Mouse (Mus musculus) hindbrain, embryonic 10.5 days (tissue): ENCODE results near the gene Fkbp10. TPM values are rescaled to one million over a fixed set of nuclear protein-coding genes. Genes with fewer than 3 reads are reported as not detected.

Source experiments
- DNase-seq: peaks from one replicate; pipeline ENCODE4 v3.0.0-alpha.2; 2017; ENCODE audit warnings: low spot score
- H3K27ac ChIP-seq: fragments of 300-500 bp; sonication (generic); 2 replicates; pipeline ENCODE4 v1.5.1; 2016; ENCODE audit warnings: mild to moderate bottlenecking, moderate library complexity
- H3K27me3 ChIP-seq: fragments of 300-500 bp; sonication (generic); 2 replicates; pipeline ENCODE4 v1.6.1; 2016; ENCODE audit warnings: mild to moderate bottlenecking; ENCODE audit not compliant: poor library complexity, insufficient read depth, severe bottlenecking
- H3K36me3 ChIP-seq: fragments of 300-500 bp; sonication (generic); 2 replicates; pipeline ENCODE4 v1.6.1; 2016; ENCODE audit warnings: mild to moderate bottlenecking, moderate library complexity
- H3K4me1 ChIP-seq: fragments of 300-500 bp; sonication (generic); replicated peaks from 2 replicates; pipeline ENCODE4 v1.6.1; 2016; ENCODE audit warnings: mild to moderate bottlenecking
- H3K4me3 ChIP-seq: fragments of 300-500 bp; sonication (generic); 2 replicates; pipeline ENCODE4 v1.5.1; 2016; ENCODE audit warnings: mild to moderate bottlenecking, moderate library complexity
- H3K9me3 ChIP-seq: fragments of 300-500 bp; sonication (generic); 2 replicates; pipeline ENCODE4 v1.6.1; 2016; ENCODE audit warnings: mild to moderate bottlenecking, moderate library complexity
- WGBS: fragments of 180-500 bp; shearing (Covaris S2); methylation state at CpG from one replicate; pipeline ENCODE4 v1.1.7; 2016; 5-methylcytosine and 5-hydroxymethylcytosine counted together
- polyA plus RNA-seq: library from polyadenylated mRNA; unstranded; fragments of >200 nt; fragmentation: Nextera tagmentation; extraction: Ambion mirVana; gene quantifications from 2 replicates; pipeline ENCODE4 v1.2.1, GENCODE M21; 2016

Gene Fkbp10
- polyA plus RNA-seq, 1 experiment from 2014 or later: 52.0 TPM

DNA sequence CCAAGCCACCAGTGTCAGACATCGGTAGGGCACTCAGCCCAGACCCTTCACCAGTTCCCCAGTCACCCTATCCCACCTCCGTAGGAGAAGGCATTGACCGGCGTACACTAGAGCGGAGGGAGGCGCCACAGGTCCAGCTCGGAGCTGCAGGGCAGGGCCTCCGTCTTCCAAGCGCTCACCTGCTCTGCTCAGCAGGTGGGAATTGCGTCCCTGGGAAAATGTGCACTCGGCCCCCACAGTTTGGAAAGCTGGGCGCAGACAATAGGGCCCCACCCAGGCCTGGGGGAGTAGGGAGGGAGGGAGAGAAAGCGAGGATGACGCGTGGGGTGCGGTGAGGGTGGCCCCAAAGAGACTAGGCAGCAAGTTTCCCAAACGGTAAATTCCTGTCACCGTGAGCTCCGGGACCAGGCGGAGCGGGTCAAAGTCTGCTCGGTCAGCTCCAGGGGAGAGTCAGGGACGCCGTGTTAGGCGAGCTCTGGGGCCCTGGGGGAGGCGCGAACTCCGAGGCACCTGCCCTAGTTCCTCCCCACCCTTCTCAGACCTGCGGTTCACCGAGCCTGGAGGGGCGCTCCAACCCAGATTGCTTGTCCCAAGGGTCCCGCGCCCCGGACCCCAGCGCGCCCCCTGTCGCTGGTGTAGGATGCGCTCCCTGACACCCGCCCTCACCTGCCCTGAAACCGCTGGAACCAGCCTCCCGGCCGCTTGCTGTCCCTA lies 18.5 kb upstream of the Fkbp10 start:
- Histone ChIP-seq H3K36me3 (no peaks in the 10 kb centered on the region), H3K27me3 (peaks cover 50% of the 10 kb centered on the region), H3K27ac (peak overlapping the region; percentile 89), H3K4me1 (peaks cover 59% of the 10 kb centered on the region), H3K9me3 (no peaks in the 10 kb centered on the region), H3K4me3 (peak overlapping the region; percentile 65)
- peak; percentile 39 for DNase-seq
- 3% methylated on average over 42 of the region's 42 CpGs for WGBS

DNA sequence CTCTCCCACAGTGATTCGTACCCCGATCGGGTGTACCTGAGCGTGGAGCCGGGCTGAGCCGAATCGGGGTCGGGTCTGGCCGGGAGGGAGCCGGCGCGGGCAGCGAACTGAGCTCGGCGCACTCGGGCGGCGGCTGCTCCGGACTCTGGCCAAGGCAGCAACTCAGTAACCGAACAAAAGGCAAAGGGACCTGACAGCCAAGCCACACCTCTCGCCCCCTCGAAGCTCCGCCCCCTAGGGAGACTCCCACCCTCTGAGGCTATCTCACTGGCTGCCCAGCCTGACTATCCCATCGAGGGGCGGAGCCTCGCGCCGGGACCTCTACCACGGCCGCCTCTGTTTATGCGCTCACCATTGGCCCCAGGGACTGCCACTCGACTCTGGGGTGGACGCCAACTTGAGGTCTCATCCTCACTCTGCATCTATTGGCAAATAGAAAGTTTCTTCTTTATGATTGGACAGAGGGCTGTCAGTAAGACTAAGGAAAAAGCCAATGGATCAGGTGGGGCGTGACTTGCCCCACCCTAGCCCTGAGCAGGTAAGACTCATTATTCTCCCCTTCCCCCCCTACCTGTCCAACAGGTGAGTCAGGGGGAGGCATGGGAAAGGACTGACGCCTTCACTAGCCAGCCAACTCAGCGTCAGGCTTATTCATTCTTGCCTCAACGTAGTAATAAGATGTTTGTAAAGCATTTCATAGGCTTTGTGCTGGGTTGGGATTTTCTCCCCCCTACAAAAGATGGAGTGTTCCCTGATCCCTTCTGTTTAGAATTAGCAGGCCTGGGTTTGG lies 17.7 kb upstream of the Fkbp10 start, which contains the start of gene Jup:
Gene Jup, minus strand, starts transcription at position 164 of the 790 bp plus-strand sequence.
- no peaks in the 10 kb centered on the region for H3K36me3 ChIP-seq
- peaks cover 62% of the 10 kb centered on the region for H3K4me1 ChIP-seq
- H3K9me3 ChIP-seq: no peaks in the 10 kb centered on the region
- under 1% methylated on average over 37 of the region's 37 CpGs for WGBS
- H3K4me3 ChIP-seq: peak within 1 kb of the TSS; percentile 65
- peak; percentile 99 for DNase-seq
- H3K27me3 ChIP-seq: peaks cover 50% of the 10 kb centered on the region
- peak within 1 kb of the TSS; percentile 89 for H3K27ac ChIP-seq

- Histone ChIP-seq H3K4me3 (no peak overlapping the region), H3K9me3 (no peaks in the 10 kb centered on the region), H3K27ac (no peak overlapping the region), H3K27me3 (peaks cover 46% of the 10 kb centered on the region), H3K36me3 (no peaks in the 10 kb centered on the region), H3K4me1 (peaks cover 62% of the 10 kb centered on the region)
- WGBS: 94% methylated on average over 7 of the region's 7 CpGs
- no peak for DNase-seq
Measured at GRCm38 (mm10) chr11:100398517-100398916, 17.0 kb upstream of the Fkbp10 start.

GRCm38 (mm10) chr11:100399320-100399719 lies 16.2 kb upstream of the Fkbp10 start:
- peaks cover 61% of the 10 kb centered on the region for H3K4me1 ChIP-seq
- 78% methylated on average over 9 of the region's 9 CpGs for WGBS
- no peaks in the 10 kb centered on the region for H3K36me3 ChIP-seq
- no peak overlapping the region for H3K27ac ChIP-seq
- H3K4me3 ChIP-seq: no peak overlapping the region
- no peaks in the 10 kb centered on the region for H3K9me3 ChIP-seq
- peaks cover 39% of the 10 kb centered on the region for H3K27me3 ChIP-seq
- DNase-seq: no peak

DNA sequence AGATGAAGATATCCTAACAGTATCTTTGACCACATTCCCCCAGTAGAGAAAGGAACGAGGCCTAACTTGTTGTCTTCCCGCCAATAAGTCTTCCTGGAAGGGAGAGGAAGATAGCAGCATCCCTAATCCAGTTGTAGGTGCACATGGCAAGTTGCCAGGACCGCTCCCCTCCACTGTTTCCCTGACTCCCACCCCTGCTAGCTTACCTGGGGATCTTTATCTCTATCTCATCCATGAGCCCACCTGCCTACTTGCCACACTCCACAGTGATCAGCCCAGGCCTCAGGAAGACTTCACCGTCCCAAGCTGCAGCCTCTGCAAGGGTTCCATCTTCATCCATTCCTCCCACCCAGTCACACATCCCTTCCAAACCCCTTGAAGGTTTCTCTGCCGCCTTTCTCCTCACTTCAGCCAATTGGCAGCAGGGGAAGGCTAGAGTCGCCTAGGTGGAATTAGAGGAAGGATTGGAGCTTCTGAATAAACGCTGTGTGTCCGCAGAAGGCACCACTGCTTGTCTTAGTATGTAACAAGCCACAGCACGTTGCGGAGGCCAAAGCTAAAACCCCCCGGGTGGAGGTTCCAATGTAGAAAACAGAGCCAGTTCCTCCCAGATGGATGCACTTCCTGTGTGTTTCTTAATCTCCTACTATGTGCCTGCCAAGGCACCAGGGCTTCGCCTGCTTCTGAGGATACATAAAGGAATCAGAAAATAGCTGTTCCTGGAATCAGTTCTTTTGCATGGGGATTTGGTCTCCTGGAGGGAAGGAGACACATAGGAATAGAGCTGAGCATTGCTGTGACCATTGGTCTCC lies 15.6 kb upstream of the Fkbp10 start:
- H3K27me3 ChIP-seq: peaks cover 33% of the 10 kb centered on the region
- no peak overlapping the region for H3K4me3 ChIP-seq
- peaks cover 59% of the 10 kb centered on the region for H3K4me1 ChIP-seq
- WGBS: 78% methylated on average over 12 of the region's 12 CpGs
- no peaks in the 10 kb centered on the region for H3K36me3 ChIP-seq
- no peak for DNase-seq
- H3K9me3 ChIP-seq: no peaks in the 10 kb centered on the region
- H3K27ac ChIP-seq: no peak overlapping the region

DNA sequence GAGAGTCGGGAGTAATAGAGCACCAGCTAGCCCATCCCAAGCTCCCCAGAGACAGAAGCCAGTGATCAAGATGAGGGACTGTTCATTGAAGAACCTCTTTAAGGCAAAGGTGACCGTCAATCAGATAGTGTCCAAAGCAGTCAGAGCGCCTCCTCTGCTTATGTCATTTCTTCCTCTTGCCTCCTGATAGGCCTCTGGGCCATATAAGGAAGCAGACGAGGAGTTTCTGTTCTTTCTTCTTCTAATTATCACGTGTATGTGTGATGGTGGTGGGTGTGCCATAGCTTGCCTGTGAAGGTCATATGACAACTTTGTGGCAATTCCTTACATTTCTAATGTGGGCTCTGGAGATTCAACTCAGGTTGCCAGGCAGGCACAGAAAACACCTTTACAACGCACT lies 14.7 kb upstream of the Fkbp10 start:
- Histone ChIP-seq H3K9me3 (no peaks in the 10 kb centered on the region), H3K27me3 (peaks cover 24% of the 10 kb centered on the region), H3K27ac (no peak overlapping the region), H3K4me3 (no peak overlapping the region), H3K36me3 (no peaks in the 10 kb centered on the region), H3K4me1 (peaks cover 50% of the 10 kb centered on the region)
- no peak for DNase-seq
- 86% methylated on average over 6 of the region's 6 CpGs for WGBS

- Histone ChIP-seq H3K4me3 (no peak overlapping the region), H3K27me3 (peaks cover 10% of the 10 kb centered on the region), H3K36me3 (no peaks in the 10 kb centered on the region), H3K4me1 (peaks cover 36% of the 10 kb centered on the region), H3K27ac (peak overlapping the region; percentile 41; the same call in 1 of the 2 replicates), H3K9me3 (no peaks in the 10 kb centered on the region)
- WGBS: 41% methylated on average over 6 of the region's 6 CpGs
- DNase-seq: no peak
Measured at GRCm38 (mm10) chr11:100402240-100402639, 13.3 kb upstream of the Fkbp10 start.

DNA sequence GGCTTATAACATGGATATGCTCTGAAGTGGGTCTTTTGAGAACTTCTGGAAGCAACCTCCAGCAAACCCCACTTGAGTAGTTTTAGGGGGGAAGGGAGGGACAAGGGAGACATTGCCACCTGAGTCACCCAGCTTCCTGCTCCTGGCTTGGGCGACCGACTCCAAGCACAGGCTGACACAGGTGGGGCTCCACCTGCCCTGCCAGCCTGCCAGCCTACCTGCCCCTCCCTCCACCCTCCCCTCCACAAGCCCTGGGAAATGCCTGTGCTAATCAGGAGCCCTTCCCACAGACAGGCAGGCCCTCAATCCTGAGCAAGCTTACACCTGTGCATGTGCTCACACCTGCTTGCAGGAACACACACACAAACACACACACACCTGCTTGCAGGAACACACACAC lies 12.8 kb upstream of the Fkbp10 start:
- Histone ChIP-seq H3K27ac (0 out of 2 replicates have a peak overlapping the region, but pooled peaks have one; percentile 41), H3K36me3 (no peaks in the 10 kb centered on the region), H3K4me1 (peaks cover 32% of the 10 kb centered on the region), H3K4me3 (no peak overlapping the region), H3K27me3 (peaks cover 8% of the 10 kb centered on the region; the same call in 1 of the 2 replicates), H3K9me3 (no peaks in the 10 kb centered on the region)
- WGBS: 81% methylated on average over 2 of the region's 2 CpGs
- no peak for DNase-seq

DNA sequence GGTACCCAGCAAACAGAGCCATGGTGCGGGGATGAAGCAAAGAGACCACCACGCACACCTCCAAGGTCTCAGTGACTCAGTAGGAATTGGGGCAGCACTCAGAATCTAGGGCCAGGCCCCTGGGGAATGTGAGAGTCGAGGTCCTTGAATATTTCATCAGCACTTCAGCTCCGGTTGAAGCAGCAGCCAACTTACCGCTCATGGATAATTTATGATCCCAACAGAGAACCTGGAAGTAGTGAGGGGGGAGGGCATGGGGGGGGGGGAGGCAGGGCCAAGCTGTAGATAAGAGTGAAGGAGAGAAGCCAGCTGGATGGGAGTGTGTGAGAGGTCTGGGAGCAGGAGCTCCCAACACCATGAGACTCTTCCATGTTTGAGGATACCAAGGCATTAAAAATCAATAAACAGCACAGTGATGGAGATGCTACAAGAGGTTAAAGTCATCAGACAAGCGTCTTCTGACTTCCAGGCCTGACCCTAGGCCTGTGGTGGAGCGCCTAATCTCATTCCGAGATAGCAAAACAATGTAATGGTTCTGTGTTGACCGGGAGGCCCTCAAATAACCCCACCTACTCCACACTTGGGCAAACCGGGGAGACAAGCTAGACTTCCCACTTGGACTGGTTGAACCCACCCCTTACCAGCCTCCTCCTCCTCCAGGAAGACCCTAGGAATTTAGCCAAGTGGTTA lies 11.9 kb upstream of the Fkbp10 start:
- Histone ChIP-seq H3K27ac (no peak overlapping the region), H3K9me3 (no peaks in the 10 kb centered on the region), H3K27me3 (peaks cover 8% of the 10 kb centered on the region; the same call in 1 of the 2 replicates), H3K4me3 (no peak overlapping the region), H3K4me1 (peaks cover 24% of the 10 kb centered on the region), H3K36me3 (peaks cover 6% of the 10 kb centered on the region; the same call in 1 of the 2 replicates)
- DNase-seq: no peak
- 79% methylated on average over 10 of the region's 10 CpGs for WGBS

DNA sequence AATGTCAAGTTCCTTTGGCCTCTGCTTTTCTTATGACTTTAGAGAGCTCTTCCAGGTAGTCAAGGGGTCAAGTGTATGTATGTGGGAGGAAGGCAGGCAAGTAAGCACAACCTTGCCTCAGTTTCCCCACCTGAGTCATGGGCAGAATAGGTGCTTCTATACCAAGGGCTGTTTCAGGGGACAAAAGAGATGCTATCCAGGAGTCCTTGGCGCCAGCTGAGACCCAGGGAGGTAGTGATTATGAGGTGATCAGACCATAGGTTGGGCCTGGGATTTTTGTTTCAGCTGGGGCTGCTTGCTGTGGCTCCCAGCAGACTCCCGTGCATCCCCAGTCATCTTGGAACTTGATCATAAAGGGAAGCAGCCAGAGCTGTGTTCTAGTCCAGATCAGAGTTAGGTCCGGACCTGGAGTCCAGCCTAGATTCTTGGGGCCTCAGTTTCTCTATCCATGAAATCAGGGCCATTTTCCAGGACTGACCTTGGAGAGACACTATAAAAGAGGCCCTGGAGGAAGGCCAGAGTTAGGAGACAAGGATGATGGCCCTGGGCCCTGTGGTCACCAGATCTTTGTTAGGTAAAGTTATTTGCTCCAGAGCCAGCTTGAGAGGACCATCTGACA lies 10.9 kb upstream of the Fkbp10 start:
- DNase-seq: no peak
- no peak overlapping the region for H3K27ac ChIP-seq
- peaks cover 24% of the 10 kb centered on the region for H3K4me1 ChIP-seq
- H3K9me3 ChIP-seq: no peaks in the 10 kb centered on the region
- H3K4me3 ChIP-seq: no peak overlapping the region
- H3K27me3 ChIP-seq: peaks cover 7% of the 10 kb centered on the region; the same call in 1 of the 2 replicates
- WGBS: 83% methylated on average over 3 of the region's 3 CpGs
- H3K36me3 ChIP-seq: peaks cover 15% of the 10 kb centered on the region

DNA sequence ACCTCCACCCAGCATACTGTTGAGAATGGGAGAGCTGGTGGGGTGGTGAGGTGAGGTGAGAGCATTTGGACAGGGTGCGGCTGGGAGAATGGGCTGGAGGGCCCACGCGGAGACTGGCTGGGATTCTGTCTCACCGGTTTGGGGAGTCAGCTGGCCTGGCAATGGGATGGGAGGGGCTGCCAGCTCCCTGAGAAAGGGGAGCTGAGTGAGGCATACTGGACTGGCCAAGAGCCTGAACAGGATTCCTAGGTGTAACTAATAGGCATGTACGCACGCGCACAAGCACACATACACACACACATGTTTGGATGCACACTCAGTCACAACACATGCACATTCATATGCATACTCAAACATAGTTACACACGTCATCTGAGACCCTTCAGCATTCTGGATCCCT lies 9.2 kb upstream of the Fkbp10 start:
- WGBS: 81% methylated on average over 8 of the region's 8 CpGs
- DNase-seq: no peak
- peaks cover 24% of the 10 kb centered on the region for H3K4me1 ChIP-seq
- H3K36me3 ChIP-seq: peaks cover 26% of the 10 kb centered on the region
- no peak overlapping the region for H3K27ac ChIP-seq
- no peak overlapping the region for H3K4me3 ChIP-seq
- H3K9me3 ChIP-seq: no peaks in the 10 kb centered on the region
- no peaks in the 10 kb centered on the region for H3K27me3 ChIP-seq
